In genomic region chr17:63185531-63185930, GRCm38 (mm10) we compare ENCODE assay signal across 10 mouse cellular contexts.
DNase-seq lines count a peak whose midpoint lies in the region; ATAC-seq lines count a peak whose summit lies in the region.
"Had no signal": no experiment of that assay in that cellular context is flagged by ENCODE, and none has a peak within 500 bp of the region (broad histone marks: within the 10 kb centered on the region; RNA-seq: fewer than 3 reads in every experiment).

No protein-coding gene starts in this region.

- intact Hi-C loops in left cerebral cortex, postnatal 14 days (cut with DNase I) = no loop called here
- intact Hi-C loops in left cerebral cortex, postnatal 25 days (cut with DNase I) = no loop called here

- H3K27ac ChIP-seq in forebrain, embryonic 13.5 days = no peak overlapping the region
- H3K27ac ChIP-seq: embryonic facial prominence, embryonic 15.5 days; limb, embryonic 12.5 days had no signal

- no peaks in the 10 kb centered on the region for H3K9me3 ChIP-seq in forebrain, embryonic 13.5 days (replicated peaks)
- H3K9me3 ChIP-seq: embryonic facial prominence, embryonic 15.5 days; limb, embryonic 12.5 days had no signal

- DNase-seq in left cerebral cortex, postnatal 14 days (ENCODE audit: low spot score in 2 of 2) = peak; percentile 23 to 40
- no peak for DNase-seq in left cerebral cortex, postnatal 25 days (ENCODE audit: low spot score in 2 of 2)
- peak; percentile 33 for DNase-seq in layer of hippocampus, adult 9-10 months (ENCODE audit: low spot score)
- peak; percentile 20 for DNase-seq in neural tube, embryonic 10.5 days (ENCODE audit: extremely low spot score, low spot score)
- DNase-seq in spleen, postnatal 4 days (ENCODE audit: low spot score in 2 of 2) = no peak
- no peak for DNase-seq in testis, postnatal 10 days (ENCODE audit: low spot score)

- no peak overlapping the region for H3K4me3 ChIP-seq in forebrain, embryonic 13.5 days
- H3K4me3 ChIP-seq: embryonic facial prominence, embryonic 15.5 days; limb, embryonic 12.5 days had no signal

- ATAC-seq in forebrain, embryonic 13.5 days = peak; percentile 77
- ATAC-seq in erythroblast, adult 5-6 weeks (replicated peaks; ENCODE audit: low FRiP score, poor library complexity, severe bottlenecking) = no peak

- 16% methylated on average over 9 of the region's 9 CpGs for WGBS in forebrain, embryonic 13.5 days

- peaks cover 16% of the 10 kb centered on the region for H3K4me1 ChIP-seq in forebrain, embryonic 13.5 days
- H3K4me1 ChIP-seq: embryonic facial prominence, embryonic 15.5 days; limb, embryonic 12.5 days had no signal

- H3K27me3 ChIP-seq in forebrain, embryonic 13.5 days = 0 out of 2 replicates have a peak, but pooled peaks cover 2% of the 10 kb centered on the region
- H3K27me3 ChIP-seq: embryonic facial prominence, embryonic 15.5 days; limb, embryonic 12.5 days had no signal

- H3K36me3 ChIP-seq in forebrain, embryonic 13.5 days (ENCODE audit: poor library complexity, severe bottlenecking) = no peaks in the 10 kb centered on the region
- H3K36me3 ChIP-seq: embryonic facial prominence, embryonic 15.5 days; limb, embryonic 12.5 days had no signal

- H3K9ac ChIP-seq in forebrain, embryonic 13.5 days = no peak overlapping the region; the same call in 1 of the 2 replicates
- H3K9ac ChIP-seq: embryonic facial prominence, embryonic 15.5 days; limb, embryonic 12.5 days had no signal

- peak overlapping the region; percentile 37 for H3K4me2 ChIP-seq in forebrain, embryonic 13.5 days
- H3K4me2 ChIP-seq: embryonic facial prominence, embryonic 15.5 days; limb, embryonic 12.5 days had no signal

Comparison
In these comparisons a context has a peak if more than half of its experiments do, and no peak if none do; other contexts are left out.
1. DNase-seq: peak in left cerebral cortex, postnatal 14 days (2 of 2), layer of hippocampus, adult 9-10 months (single experiment) and neural tube, embryonic 10.5 days (single experiment); none in left cerebral cortex, postnatal 25 days (0 of 2), spleen, postnatal 4 days (0 of 2) and testis, postnatal 10 days (single experiment).